Mouse (Mus musculus) central nervous system, embryonic 18 days (tissue): ENCODE results near the gene Mettl7a1. TPM values are rescaled to one million over a fixed set of nuclear protein-coding genes. Genes with fewer than 3 reads are reported as not detected.

Source experiments
- polyA plus RNA-seq: library from polyadenylated mRNA; depleted of rRNA; stranded (reverse); fragments of >200 nt; gene quantifications from 2 replicates; pipeline ENCODE4 v1.2.3, GENCODE M21; 2012; rRNA removed

Gene Mettl7a1
- 10.0 and 10.4 TPM in 2 replicates for polyA plus RNA-seq

DNA sequence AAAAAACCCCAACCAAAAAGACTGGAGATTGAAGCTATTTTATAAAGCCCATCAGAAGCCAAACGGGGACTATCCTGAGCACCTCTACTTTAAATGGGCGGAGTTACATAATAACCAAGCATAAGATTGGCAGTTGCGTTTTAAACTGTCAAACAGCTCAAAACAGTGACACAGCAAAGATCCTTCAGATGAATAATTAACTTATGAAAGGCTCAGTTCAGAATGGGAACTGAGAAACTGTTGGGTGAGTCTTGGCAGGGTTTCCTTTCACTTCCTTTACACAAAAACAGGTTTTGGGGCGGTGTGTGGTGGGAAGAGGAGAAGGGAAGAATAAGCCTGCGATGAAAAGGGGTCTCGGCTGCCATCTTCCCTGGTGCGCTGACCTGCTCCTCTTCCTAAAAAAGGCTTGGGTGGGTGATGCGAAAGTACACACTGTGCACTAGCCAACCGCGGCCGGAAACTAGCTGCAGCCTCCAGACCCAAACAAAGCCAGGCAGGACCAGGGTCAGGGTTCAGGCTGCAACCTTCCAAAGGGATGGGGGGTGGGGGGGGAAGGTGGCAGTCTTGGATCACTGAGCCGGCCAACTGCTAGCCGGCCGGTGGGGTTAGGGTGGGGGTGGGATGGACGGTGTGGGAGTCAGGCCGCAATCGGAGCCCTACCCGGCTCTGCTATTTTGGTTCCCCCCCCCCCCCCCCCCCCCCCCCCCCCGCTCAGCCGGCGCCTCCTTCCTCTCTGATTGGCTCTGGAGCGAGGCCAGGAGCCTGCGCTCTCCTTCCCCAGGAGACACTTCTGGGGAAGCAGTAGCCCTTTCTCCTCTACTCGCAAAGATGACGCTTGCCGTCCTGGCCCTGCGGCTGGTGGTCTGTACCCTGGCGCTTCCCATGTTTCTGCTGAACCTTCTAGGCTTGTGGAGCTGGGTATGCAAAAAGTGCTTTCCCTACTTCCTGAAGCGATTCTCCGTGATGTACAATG, at the start of gene Mettl7a1:
Gene Mettl7a1 (plus strand): TSS at position 122 of the 973 bp plus-strand sequence.

DNA sequence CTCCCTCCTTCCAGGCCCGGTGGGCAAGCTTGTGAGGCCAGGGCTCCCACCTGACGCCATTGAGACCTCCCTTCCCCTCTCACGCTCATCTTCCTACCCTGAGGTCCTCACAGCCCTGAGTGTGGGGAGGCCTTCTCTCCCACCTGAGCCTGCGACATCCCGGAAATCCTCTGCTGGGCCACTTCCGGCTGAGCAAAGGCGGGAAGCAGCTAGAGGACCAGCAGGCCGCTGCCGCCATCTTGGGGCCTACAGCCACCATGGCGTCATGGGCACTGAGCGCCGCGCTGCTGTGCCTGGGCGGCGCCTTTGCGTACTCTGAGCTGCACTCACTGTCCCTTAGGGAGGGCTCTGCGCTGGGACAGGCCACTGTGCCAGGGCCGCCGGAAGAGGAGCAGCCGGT, 23.3 kb upstream of the Mettl7a1 start, which contains the start of gene Tmprss12:
Gene Tmprss12 (plus strand): TSS at position 212 of the 400 bp plus-strand sequence.

DNA sequence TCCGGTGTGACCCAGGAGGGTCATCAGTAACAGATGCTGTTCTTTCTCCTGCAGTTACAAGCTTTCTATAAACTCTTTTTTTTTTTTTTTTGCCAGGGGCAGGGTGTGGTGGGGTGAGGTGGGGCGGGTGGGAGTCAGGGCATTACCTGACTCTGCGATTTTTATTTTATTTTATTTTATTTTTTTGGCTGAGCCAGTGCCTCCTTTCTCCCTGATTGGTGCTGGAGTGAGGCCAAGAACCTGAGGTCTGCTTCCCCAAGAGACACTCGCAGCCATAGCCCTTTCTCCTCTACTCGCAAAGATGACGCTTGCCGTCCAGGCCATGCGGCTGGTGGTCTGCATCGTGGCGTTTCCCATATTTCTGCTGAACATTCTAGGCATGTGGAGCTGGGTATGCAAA, 30.7 kb downstream of the Mettl7a1 start, which contains the start of gene Mettl7a3:
Gene Mettl7a3 (plus strand): TSS at position 301 of the 400 bp plus-strand sequence.

DNA sequence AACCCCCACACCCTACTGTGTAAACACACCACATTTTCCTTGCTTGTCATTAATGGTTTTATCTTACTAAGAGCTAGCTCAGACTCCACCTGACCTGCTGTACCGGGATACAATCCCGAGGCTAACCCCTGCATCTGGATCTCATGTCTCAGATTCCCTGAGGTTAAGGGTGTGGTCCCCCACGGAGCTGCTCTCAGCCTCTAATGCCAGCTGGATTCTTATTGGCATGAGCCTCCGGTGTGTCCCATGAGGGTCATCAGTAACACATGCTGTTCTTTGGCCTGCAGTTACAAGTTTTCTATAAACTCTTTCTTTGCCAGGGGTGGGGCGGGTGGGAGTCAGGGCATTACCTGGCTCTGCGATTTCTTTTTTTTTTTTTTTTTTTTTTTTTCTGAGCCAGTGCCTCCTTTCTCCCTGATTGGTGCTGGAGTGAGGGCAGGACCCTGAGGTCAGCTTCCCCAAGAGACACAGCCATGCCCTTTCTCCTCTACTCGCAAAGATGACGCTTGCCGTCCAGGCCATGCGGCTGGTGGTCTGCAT, 48.8 kb downstream of the Mettl7a1 start, which contains the start of the genes Methig1 and Mettl7a2:
Gene Methig1 (plus strand): TSS at position 439 of the 540 bp plus-strand sequence.
Gene Mettl7a2 (plus strand): TSS at position 490 of the 540 bp plus-strand sequence.

DNA sequence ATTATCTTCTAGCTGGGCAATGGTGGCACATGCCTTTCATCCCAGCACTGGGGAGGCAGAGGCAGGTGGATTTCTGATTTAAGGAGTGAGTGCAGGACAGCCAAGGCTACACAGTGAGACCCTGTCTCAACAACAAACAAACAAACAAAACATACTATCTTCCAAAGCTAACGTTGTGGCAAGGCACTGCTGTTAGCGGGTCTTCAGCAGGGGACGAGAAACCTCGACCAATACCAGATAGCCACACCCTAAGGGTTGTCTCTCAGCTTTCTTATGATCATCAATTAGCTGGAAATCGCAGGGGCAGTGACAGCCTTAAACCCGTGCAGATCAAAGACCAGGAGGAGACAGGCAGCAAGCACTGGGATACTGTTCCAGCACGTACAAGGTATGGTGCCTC, 60.3 kb downstream of the Mettl7a1 start, which contains the start of gene Higd1c:
Gene Higd1c (plus strand): TSS at position 301 of the 400 bp plus-strand sequence.

Other genes with a start within 250 kb of the Mettl7a1 start
- gene Atf1, start 76.3 kb upstream of the Mettl7a1 start, polyA plus RNA-seq, result 11.9 and 12.7 TPM in 2 replicates
- gene Tmprss12, start 23.3 kb upstream of the Mettl7a1 start, polyA plus RNA-seq, result not detected in 2 replicates
- gene Mettl7a3, start 30.8 kb downstream of the Mettl7a1 start, polyA plus RNA-seq, result 0.05 and 0.09 TPM in 2 replicates
- gene Methig1, start 49.0 kb downstream of the Mettl7a1 start, polyA plus RNA-seq, result not detected in 2 replicates
- not detected in 2 replicates for gene Mettl7a2, start 49.1 kb downstream of the Mettl7a1 start, polyA plus RNA-seq
- not detected in 2 replicates for gene Higd1c, start 60.4 kb downstream of the Mettl7a1 start, polyA plus RNA-seq
- gene Gm5475, start 118.0 kb downstream of the Mettl7a1 start, polyA plus RNA-seq, result 0.03 TPM in 1 of 2 replicates, not detected in the other
- gene Slc11a2, start 120.9 kb downstream of the Mettl7a1 start, polyA plus RNA-seq, result 43.8 and 44.8 TPM in 2 replicates
- gene Letmd1, start 164.9 kb downstream of the Mettl7a1 start, polyA plus RNA-seq, result 82.2 and 85.7 TPM in 2 replicates
- 36.0 and 37.7 TPM in 2 replicates for gene Csrnp2, start 191.3 kb downstream of the Mettl7a1 start, polyA plus RNA-seq
- gene Tfcp2, start 247.9 kb downstream of the Mettl7a1 start, polyA plus RNA-seq, result 26.2 and 26.5 TPM in 2 replicates